Mouse (Mus musculus): ENCODE results near the gene Dpp9. TPM values are rescaled to one million over a fixed set of nuclear protein-coding genes. Genes with fewer than 3 reads are reported as not detected.
A peak's percentile ranks its signal among the peaks of the same experiment; 100 is the strongest.

Dpp9 gene
- polyA plus RNA-seq, 1 experiment from 2014 or later: 44.5 TPM

GRCm38 (mm10) chr17:56255863-56256238 is 37.1 kb upstream of the Dpp9 start:
- peak overlapping the region; percentile 72 for H3K4me3 ChIP-seq
- peaks cover 37% of the 10 kb centered on the region for H3K4me1 ChIP-seq
- WGBS: under 1% methylated on average over 32 of the region's 32 CpGs
- peak; percentile 100 for DNase-seq (ENCODE audit: low spot score)
- H3K27me3 ChIP-seq (ENCODE audit: low read depth, poor library complexity, severe bottlenecking): no peaks in the 10 kb centered on the region
- H3K36me3 ChIP-seq: peaks cover 33% of the 10 kb centered on the region
- H3K9me3 ChIP-seq (replicated peaks): no peaks in the 10 kb centered on the region
- H3K27ac ChIP-seq: peak overlapping the region; percentile 81

- Histone ChIP-seq H3K4me1 (peaks cover 41% of the 10 kb centered on the region), H3K4me3 (peak overlapping the region; percentile 72; the same call in 1 of the 2 replicates), H3K9me3 (replicated peaks) (no peaks in the 10 kb centered on the region), H3K27ac (0 out of 2 replicates have a peak overlapping the region, but pooled peaks have one; percentile 22), H3K36me3 (peaks cover 29% of the 10 kb centered on the region), H3K27me3 (ENCODE audit: low read depth, poor library complexity, severe bottlenecking) (no peaks in the 10 kb centered on the region)
- DNase-seq (ENCODE audit: low spot score): peak; percentile 66
- 19% methylated on average over 9 of the region's 9 CpGs for WGBS
These were observed 36.7 kb upstream of the Dpp9 start for GRCm38 (mm10) chr17:56255429-56255828.

GRCm38 (mm10) chr17:56254695-56255094 is 36.0 kb upstream of the Dpp9 start:
- Histone ChIP-seq H3K9me3 (replicated peaks) (no peaks in the 10 kb centered on the region), H3K4me1 (peaks cover 37% of the 10 kb centered on the region), H3K36me3 (peaks cover 21% of the 10 kb centered on the region), H3K4me3 (no peak overlapping the region), H3K27me3 (ENCODE audit: low read depth, poor library complexity, severe bottlenecking) (no peaks in the 10 kb centered on the region), H3K27ac (0 out of 2 replicates have a peak overlapping the region, but pooled peaks have one; percentile 7)
- 82% methylated on average over 4 of the region's 4 CpGs for WGBS
- DNase-seq (ENCODE audit: low spot score): no peak

- no peaks in the 10 kb centered on the region for H3K9me3 ChIP-seq (replicated peaks)
- no peaks in the 10 kb centered on the region for H3K36me3 ChIP-seq
- peak overlapping the region; percentile 14; the same call in 1 of the 2 replicates for H3K27ac ChIP-seq
- H3K4me3 ChIP-seq: peak overlapping the region; percentile 6; the same call in 1 of the 2 replicates
- 34% methylated on average over 6 of the region's 6 CpGs for WGBS
- no peaks in the 10 kb centered on the region for H3K27me3 ChIP-seq (ENCODE audit: low read depth, poor library complexity, severe bottlenecking)
- peaks cover 12% of the 10 kb centered on the region for H3K4me1 ChIP-seq
- peak; percentile 71 for DNase-seq (ENCODE audit: low spot score)
These were observed 32.6 kb upstream of the Dpp9 start for GRCm38 (mm10) chr17:56251136-56251829.

- no peaks in the 10 kb centered on the region for H3K9me3 ChIP-seq (replicated peaks)
- H3K4me1 ChIP-seq: peaks cover 7% of the 10 kb centered on the region
- H3K4me3 ChIP-seq: no peak overlapping the region
- H3K27me3 ChIP-seq (ENCODE audit: low read depth, poor library complexity, severe bottlenecking): peaks cover 13% of the 10 kb centered on the region
- DNase-seq (ENCODE audit: low spot score): no peak
- 70% methylated on average over 7 of the region's 7 CpGs for WGBS
- H3K27ac ChIP-seq: no peak overlapping the region
- H3K36me3 ChIP-seq: no peaks in the 10 kb centered on the region
These were observed 26.9 kb upstream of the Dpp9 start for GRCm38 (mm10) chr17:56245608-56246007.

- 1% methylated on average over 33 of the region's 33 CpGs for WGBS
- Histone ChIP-seq H3K4me3 (no peak overlapping the region), H3K9me3 (replicated peaks) (no peaks in the 10 kb centered on the region)
These were observed 23.1 kb upstream of the Dpp9 start for GRCm38 (mm10) chr17:56241541-56242401.

GRCm38 (mm10) chr17:56233818-56234469 is 15.2 kb upstream of the Dpp9 start:
- Histone ChIP-seq H3K4me1 (peaks cover 15% of the 10 kb centered on the region), H3K27me3 (ENCODE audit: low read depth, poor library complexity, severe bottlenecking) (no peaks in the 10 kb centered on the region), H3K36me3 (no peaks in the 10 kb centered on the region), H3K9me3 (replicated peaks) (no peaks in the 10 kb centered on the region), H3K4me3 (0 out of 2 replicates have a peak overlapping the region, but pooled peaks have one; percentile 8), H3K27ac (no peak overlapping the region)
- 4% methylated on average over 14 of the region's 14 CpGs for WGBS
- peak; percentile 75 for DNase-seq (ENCODE audit: low spot score)

More at GRCm38 (mm10) chr17:56241541-56242401, 23.1 kb upstream of the Dpp9 start:
- Histone ChIP-seq H3K27ac (no peak overlapping the region), H3K27me3 (ENCODE audit: low read depth, poor library complexity, severe bottlenecking) (peaks cover 13% of the 10 kb centered on the region), H3K4me1 (peaks cover 11% of the 10 kb centered on the region), H3K36me3 (no peaks in the 10 kb centered on the region)
- peak; percentile 97 for DNase-seq (ENCODE audit: low spot score)

- WGBS: 60% methylated on average over 8 of the region's 8 CpGs
- H3K4me1 ChIP-seq: peaks cover 15% of the 10 kb centered on the region
- no peaks in the 10 kb centered on the region for H3K27me3 ChIP-seq (ENCODE audit: low read depth, poor library complexity, severe bottlenecking)
- H3K4me3 ChIP-seq: no peak overlapping the region
- DNase-seq (ENCODE audit: low spot score): no peak
- H3K36me3 ChIP-seq: no peaks in the 10 kb centered on the region
- H3K27ac ChIP-seq: no peak overlapping the region
- H3K9me3 ChIP-seq (replicated peaks): no peaks in the 10 kb centered on the region
These were observed 14.7 kb upstream of the Dpp9 start for GRCm38 (mm10) chr17:56233389-56233788.

GRCm38 (mm10) chr17:56229943-56230342 is 11.2 kb upstream of the Dpp9 start:
- H3K27me3 ChIP-seq (ENCODE audit: low read depth, poor library complexity, severe bottlenecking): no peaks in the 10 kb centered on the region
- no peak overlapping the region for H3K4me3 ChIP-seq
- no peak overlapping the region for H3K27ac ChIP-seq
- H3K36me3 ChIP-seq: no peaks in the 10 kb centered on the region
- DNase-seq (ENCODE audit: low spot score): no peak
- 69% methylated on average over 10 of the region's 10 CpGs for WGBS
- peaks cover 9% of the 10 kb centered on the region for H3K4me1 ChIP-seq
- H3K9me3 ChIP-seq (replicated peaks): no peaks in the 10 kb centered on the region

GRCm38 (mm10) chr17:56226566-56226965 is 7.9 kb upstream of the Dpp9 start:
- no peak for DNase-seq (ENCODE audit: low spot score)
- Histone ChIP-seq H3K36me3 (no peaks in the 10 kb centered on the region), H3K9me3 (replicated peaks) (no peaks in the 10 kb centered on the region), H3K4me3 (no peak overlapping the region), H3K27ac (no peak overlapping the region), H3K27me3 (ENCODE audit: low read depth, poor library complexity, severe bottlenecking) (no peaks in the 10 kb centered on the region), H3K4me1 (no peaks in the 10 kb centered on the region)
- WGBS: 81% methylated on average over 3 of the region's 3 CpGs

- DNase-seq (ENCODE audit: low spot score): no peak
- H3K4me1 ChIP-seq: 0 out of 2 replicates have a peak, but pooled peaks cover 2% of the 10 kb centered on the region
- H3K36me3 ChIP-seq: no peaks in the 10 kb centered on the region
- H3K27ac ChIP-seq: no peak overlapping the region
- WGBS: 55% methylated on average over 1 of the region's 1 CpGs
- H3K4me3 ChIP-seq: no peak overlapping the region
- H3K9me3 ChIP-seq (replicated peaks): no peaks in the 10 kb centered on the region
- H3K27me3 ChIP-seq (ENCODE audit: low read depth, poor library complexity, severe bottlenecking): no peaks in the 10 kb centered on the region
These were observed 6.2 kb upstream of the Dpp9 start for GRCm38 (mm10) chr17:56224916-56225315.

GRCm38 (mm10) chr17:56219805-56220204 is 1.1 kb upstream of the Dpp9 start:
- H3K4me3 ChIP-seq: peak overlapping the region; percentile 93; the same call in 1 of the 2 replicates
- no peak for DNase-seq (ENCODE audit: low spot score)
- 57% methylated on average over 3 of the region's 3 CpGs for WGBS

More at GRCm38 (mm10) chr17:56219805-56220204, 1.1 kb upstream of the Dpp9 start:
- H3K9me3 ChIP-seq (replicated peaks): no peaks in the 10 kb centered on the region
- peaks cover 31% of the 10 kb centered on the region for H3K4me1 ChIP-seq
- H3K27me3 ChIP-seq (ENCODE audit: low read depth, poor library complexity, severe bottlenecking): no peaks in the 10 kb centered on the region
- peaks cover 8% of the 10 kb centered on the region; the same call in 1 of the 2 replicates for H3K36me3 ChIP-seq
- no peak overlapping the region for H3K27ac ChIP-seq
